Mouse (Mus musculus): ENCODE data around the gene Gm17027. TPM values are rescaled to one million over a fixed set of nuclear protein-coding genes. Genes with fewer than 3 reads are reported as not detected.

The Gm17027 gene
- not detected for polyA plus RNA-seq (2017; shearing (Covaris generic))

GRCm38 (mm10) chr14:42162522-42162921, at the start of gene Gm17027:
TSS of gene Gm17027 (minus strand) at chr14:42162622.

GRCm38 (mm10) chr14:42190691-42191090, 28.3 kb upstream of the Gm17027 start, which contains the start of gene Gm3573:
TSS of gene Gm3573 (minus strand) at chr14:42190791.

GRCm38 (mm10) chr14:42117269-42117668, 45.2 kb downstream of the Gm17027 start, which contains the start of gene Gm7951:
TSS of gene Gm7951 (minus strand) at chr14:42117369.

Other genes starting within 250 kb of the Gm17027 start
- gene 1700049E17Rik1, start 237.7 kb downstream of the Gm17027 start, polyA plus RNA-seq (2017; shearing (Covaris generic)) = not detected
- not detected for gene 1700024B05Rik, start 218.6 kb downstream of the Gm17027 start, polyA plus RNA-seq (2017; shearing (Covaris generic))
- not detected for gene Gm6401, start 194.7 kb downstream of the Gm17027 start, polyA plus RNA-seq (2017; shearing (Covaris generic))
- gene Gm3543, start 179.3 kb downstream of the Gm17027 start, polyA plus RNA-seq (2017; shearing (Covaris generic)) = not detected
- not detected for gene Gm7951, start 45.3 kb downstream of the Gm17027 start, polyA plus RNA-seq (2017; shearing (Covaris generic))
- not detected for gene Gm3573, start 28.2 kb upstream of the Gm17027 start, polyA plus RNA-seq (2017; shearing (Covaris generic))
- gene Gm17026, start 97.4 kb upstream of the Gm17027 start, polyA plus RNA-seq (2017; shearing (Covaris generic)) = not detected
- not detected for gene Gm9611, start 134.7 kb upstream of the Gm17027 start, polyA plus RNA-seq (2017; shearing (Covaris generic))
- gene Gm7995, start 147.6 kb upstream of the Gm17027 start, polyA plus RNA-seq (2017; shearing (Covaris generic)) = not detected

All from inflammation-experienced regulatory T-cells, adult 16 weeks (primary cell).